Mouse (Mus musculus): ENCODE measurements around the gene Sdr16c6.

The Sdr16c6 gene

DNA sequence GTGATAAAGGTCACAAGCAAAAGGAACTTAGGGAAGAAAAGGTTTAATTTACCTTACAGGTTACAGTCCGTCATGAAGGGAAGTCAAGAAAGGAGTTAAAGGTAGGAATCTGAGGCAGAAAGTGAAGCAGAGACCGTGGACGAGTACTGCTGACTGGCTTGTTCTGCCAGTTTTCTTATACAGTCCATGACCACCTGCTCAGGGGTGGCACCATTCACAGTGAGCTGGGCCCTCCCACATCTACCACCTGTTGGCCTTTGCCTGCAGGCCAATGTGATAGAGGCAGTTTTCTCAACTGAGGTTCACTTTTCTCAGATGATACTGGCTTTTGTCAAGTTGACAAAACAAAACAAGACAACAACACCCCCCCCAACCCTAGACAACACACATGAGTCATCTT, at the start of gene Sdr16c6:
Gene Sdr16c6 (minus strand): TSS at position 151 of the 400 bp plus-strand sequence.
- DNase-seq = no peak

GRCm38 (mm10) chr4:4080180-4080579, 2.9 kb upstream of the Sdr16c6 start:
- no peak for DNase-seq

- DNase-seq = no peak
Measured at GRCm38 (mm10) chr4:4079132-4079531, 1.8 kb upstream of the Sdr16c6 start.

DNA sequence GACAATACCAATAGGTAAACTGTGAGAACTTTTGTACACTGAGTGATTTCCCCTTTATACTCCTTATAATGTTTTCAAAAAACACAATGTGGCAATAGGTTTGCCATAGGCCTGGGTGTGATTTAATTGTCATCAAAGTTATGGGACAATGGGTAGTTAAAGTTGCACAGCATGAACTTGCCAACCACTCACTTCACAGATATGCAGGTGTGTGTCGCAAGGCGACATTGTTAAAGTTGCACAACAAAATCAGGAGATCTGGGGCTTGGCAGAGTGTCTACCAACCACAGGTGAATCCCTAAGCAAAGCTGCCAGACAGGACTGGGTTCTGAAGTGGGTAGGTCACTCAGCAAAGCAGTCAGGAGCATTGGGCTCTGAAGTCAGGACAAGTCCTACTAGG, 1.3 kb downstream of the Sdr16c6 start:
- DNase-seq = no peak

Data from B cell, adult 2 months (primary cell).